Mouse (Mus musculus) frontal cortex, adult 2 months (tissue): ENCODE measurements around the gene Pxt1. TPM values are rescaled to one million over a fixed set of nuclear protein-coding genes. Genes with fewer than 3 reads are reported as not detected.

Source experiments
- DNase-seq, 2 experiments: peaks; one replicate each; pipeline ENCODE4 v3.0.0; 2022; ENCODE audit warnings: low spot score in 1 of 2; ENCODE audit errors: extremely low spot score in 1 of 2
- polyA plus RNA-seq: library from polyadenylated mRNA; depleted of rRNA; stranded (reverse); fragments of >200 nt; gene quantifications from 2 replicates; pipeline ENCODE4 v1.2.3, GENCODE M21; 2012

Gene Pxt1
- polyA plus RNA-seq, 1 experiment, result not detected

GRCm38 (mm10) chr17:28948661-28949060, 5.0 kb upstream of the Pxt1 start:
- no peak for DNase-seq

- no peak for DNase-seq
Measured at GRCm38 (mm10) chr17:28947011-28947939, 3.6 kb upstream of the Pxt1 start.

GRCm38 (mm10) chr17:28944481-28944880, 841 bp upstream of the Pxt1 start:
- no peak for DNase-seq

GRCm38 (mm10) chr17:28942101-28942500, 1.5 kb downstream of the Pxt1 start:
- DNase-seq, result no peak

- no peak for DNase-seq
Measured at GRCm38 (mm10) chr17:28940776-28941555, 2.7 kb downstream of the Pxt1 start.

DNA sequence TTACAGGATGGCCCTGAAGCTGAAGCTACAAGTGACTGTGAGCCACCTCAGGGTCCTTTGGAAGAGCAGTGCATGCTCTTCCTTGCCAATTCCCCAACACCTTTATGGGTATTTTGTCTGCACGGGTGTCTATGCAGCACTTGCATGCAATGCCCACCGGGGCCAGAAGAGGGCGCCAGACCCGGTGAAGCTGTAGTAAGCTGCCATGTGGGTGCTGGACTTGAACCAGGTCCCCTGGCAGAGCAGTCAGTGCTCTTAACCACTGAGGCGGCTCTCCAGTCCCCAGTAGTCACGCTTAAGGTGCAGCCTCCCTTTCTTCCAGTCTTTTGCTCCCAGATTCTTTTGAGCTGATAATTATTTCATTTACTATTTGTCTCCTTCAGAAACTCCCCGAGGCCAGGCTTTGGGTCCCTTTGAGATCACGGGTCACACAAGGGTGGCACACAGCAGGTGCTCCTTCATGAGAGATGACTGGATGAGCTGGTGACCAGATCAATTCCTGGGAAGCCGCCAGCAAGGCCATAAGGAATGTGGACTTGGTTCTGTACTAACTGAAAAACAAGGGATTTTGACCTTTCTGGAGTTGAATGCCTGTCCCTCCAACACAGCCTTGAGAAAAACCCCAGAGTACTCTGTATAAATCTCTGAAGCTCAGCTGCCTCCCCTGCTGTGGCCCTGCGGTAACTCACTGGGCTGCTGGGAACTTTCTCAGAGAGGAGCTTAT, 6.9 kb downstream of the Pxt1 start:
- no peak for DNase-seq

DNA sequence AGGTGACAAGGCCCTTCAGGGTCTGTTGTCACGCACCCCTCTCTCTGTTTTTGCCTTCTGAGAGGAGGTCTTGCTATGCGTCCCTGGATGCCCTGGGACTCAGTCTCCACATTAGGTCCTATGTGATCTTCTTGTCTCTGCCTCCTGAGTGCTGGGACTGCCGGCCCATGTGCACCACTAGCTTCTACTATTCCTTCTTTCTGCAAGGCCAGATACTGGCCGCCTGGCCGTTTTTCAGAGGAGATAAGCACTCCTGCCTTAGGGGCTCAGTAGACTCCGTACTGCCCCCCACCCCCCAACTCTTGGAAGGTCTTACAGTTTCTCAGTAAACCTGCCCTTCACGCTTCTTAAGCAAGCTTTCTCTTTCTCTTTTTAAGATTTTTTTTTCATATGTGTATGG, 7.5 kb downstream of the Pxt1 start:
- no peak for DNase-seq

GRCm38 (mm10) chr17:28934120-28934916, 9.3 kb downstream of the Pxt1 start:
- no peak for DNase-seq

DNA sequence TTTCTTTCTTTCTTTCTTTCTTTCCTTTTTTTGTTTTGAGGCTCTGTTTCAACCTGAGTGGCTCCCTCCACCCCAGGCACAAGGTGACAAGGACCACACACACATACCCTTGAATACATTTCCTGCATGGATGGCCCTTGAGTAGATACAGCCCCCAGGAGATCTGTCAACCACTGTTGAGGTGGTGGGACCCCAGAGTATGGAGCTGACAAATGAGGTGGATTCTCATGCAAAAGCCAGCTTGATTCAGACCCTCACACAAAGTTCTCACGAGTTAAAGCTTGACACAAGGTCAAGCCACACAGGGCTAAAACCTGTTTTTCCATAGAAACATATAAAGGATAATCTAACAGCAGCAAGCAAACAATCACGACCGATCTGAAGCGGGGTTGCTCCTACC, 11.4 kb downstream of the Pxt1 start:
- DNase-seq, result no peak

DNA sequence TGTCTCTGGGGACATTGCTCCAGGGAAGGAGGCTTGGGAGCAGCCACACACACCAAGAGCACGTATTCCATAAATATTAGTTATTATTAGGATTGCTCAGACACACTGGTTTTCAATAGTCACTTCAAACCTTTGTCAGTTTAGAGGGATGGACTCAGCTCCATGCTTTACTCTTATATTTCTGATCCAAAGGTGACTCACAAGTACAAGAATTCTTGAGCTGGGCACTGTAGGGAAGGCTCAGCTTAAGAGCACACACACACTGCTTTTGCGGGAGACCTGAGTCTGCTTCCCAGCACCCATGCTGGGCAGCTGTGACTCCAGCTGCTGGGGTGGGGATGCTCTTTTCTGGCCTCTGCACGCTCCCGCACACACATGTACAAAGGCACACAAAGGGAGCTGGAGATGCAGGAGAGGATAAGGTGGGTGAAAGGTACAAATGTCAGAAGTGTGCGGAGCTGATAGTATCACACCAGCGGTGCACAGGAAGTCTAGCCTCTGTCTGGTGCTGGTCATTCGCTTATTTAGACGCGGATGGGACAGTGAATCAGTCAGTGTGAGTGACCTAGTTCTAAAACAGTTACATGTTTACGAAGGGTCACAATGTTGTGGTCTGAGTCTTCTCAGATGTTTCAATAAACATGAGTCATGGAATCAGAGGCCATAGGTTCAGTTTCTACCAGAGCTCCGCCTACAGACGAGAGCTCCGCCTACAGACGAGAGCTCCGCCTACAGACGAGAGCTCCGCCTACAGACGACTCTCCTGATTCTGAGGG, 12.0 kb downstream of the Pxt1 start:
- no peak for DNase-seq

GRCm38 (mm10) chr17:28930392-28931074, 13.1 kb downstream of the Pxt1 start:
- DNase-seq, result peak in 1 of 2 experiments; percentile 57

- DNase-seq, result no peak
Measured at GRCm38 (mm10) chr17:28929369-28929768, 14.3 kb downstream of the Pxt1 start.

GRCm38 (mm10) chr17:28928004-28928403, 15.6 kb downstream of the Pxt1 start:
- DNase-seq, result no peak

DNA sequence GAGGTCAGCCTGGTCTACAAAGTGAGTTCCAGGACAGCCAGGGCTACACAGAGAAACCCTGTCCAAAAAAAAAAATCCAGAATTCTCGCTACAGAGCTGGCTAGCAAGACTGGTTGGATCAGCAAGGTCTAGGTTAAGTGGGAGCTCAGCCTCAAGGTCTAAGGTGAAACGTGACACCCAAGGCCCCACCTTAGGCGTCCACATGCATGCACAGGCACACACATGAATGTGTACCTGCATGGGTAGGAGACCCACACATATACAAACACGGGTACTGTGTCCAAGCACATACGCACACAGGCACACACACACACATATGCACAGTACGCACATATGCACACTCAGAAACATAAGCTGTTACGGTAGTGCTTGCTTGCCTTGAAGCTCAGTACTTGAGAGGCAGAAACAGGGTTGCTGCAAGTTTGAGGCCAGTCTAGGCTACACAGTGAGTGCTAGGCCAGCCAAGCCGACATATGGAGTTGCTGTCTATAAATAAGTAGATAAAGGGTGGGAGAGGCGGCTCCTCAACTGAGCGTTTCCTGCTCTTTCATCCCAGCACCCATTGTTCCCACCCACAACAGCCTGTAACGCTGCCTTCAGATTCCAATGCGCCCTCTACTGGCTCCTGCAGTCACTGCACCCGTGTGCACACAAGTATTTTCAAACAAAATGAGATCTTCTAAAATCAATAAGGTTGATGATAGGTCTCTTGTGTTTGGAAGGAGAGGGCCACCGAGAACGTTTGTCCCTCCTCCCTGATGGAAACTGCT, 16.6 kb downstream of the Pxt1 start:
- DNase-seq, result peak in 1 of 2 experiments; percentile 53

DNA sequence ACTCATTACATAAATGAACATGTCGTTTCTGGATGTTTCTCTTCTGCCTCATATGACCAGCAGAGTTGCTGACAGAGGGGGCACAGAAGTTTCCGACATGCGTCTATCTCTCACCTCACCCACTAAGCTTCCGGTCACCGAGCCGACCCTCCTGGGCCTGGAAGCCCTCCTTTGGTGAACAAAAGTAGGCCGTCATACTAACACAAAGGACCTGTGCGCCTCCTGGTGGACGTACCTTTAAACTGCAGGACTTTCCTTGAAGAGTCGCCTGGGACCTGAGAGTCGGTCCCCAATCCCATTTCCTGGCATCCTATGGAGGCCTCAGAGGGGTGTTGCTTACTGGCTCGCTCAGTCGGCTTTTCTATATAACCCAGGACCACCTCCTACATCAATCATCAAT, 17.3 kb downstream of the Pxt1 start:
- DNase-seq, result peak; percentile 61 to 93

- no peak for DNase-seq
Measured at GRCm38 (mm10) chr17:28924957-28925595, 18.6 kb downstream of the Pxt1 start.

- no peak for DNase-seq
Measured at GRCm38 (mm10) chr17:28922096-28922495, 21.5 kb downstream of the Pxt1 start.

- no peak for DNase-seq
Measured at GRCm38 (mm10) chr17:28921086-28921485, 22.6 kb downstream of the Pxt1 start.
